Mouse (Mus musculus): ENCODE results near the gene Spata25.

Gene Spata25

GRCm38 (mm10) chr2:164783926-164784581 is 44.3 kb downstream of the Spata25 start:
- DNase-seq (ENCODE audit: low read depth, low spot score), result peak; percentile 81

- no peak for DNase-seq (ENCODE audit: low read depth, low spot score)
These were observed 46.5 kb downstream of the Spata25 start for GRCm38 (mm10) chr2:164781876-164782275.

- no peak for DNase-seq (ENCODE audit: low read depth, low spot score)
These were observed 48.8 kb downstream of the Spata25 start, which contains the start of gene Tnnc2 for GRCm38 (mm10) chr2:164779481-164780086. Gene Tnnc2, minus strand, starts transcription at chr2:164779967.

GRCm38 (mm10) chr2:164778809-164779208 is 49.5 kb downstream of the Spata25 start:
- DNase-seq (ENCODE audit: low read depth, low spot score), result no peak

GRCm38 (mm10) chr2:164778015-164778287 is 50.4 kb downstream of the Spata25 start:
- no peak for DNase-seq (ENCODE audit: low read depth, low spot score)

GRCm38 (mm10) chr2:164777246-164778014 is 50.9 kb downstream of the Spata25 start:
- DNase-seq (ENCODE audit: low read depth, low spot score), result peak; percentile 61

- no peak for DNase-seq (ENCODE audit: low read depth, low spot score)
These were observed 51.5 kb downstream of the Spata25 start for GRCm38 (mm10) chr2:164776801-164777200.
